Mouse (Mus musculus): ENCODE measurements around the gene Tfap2a.

- TF ChIP-seq CTCF (IDR thresholded peaks at IDR 0.05; ENCODE audit: borderline replicate concordance, insufficient read depth, low read length) (no peak), POLR2A (IDR thresholded peaks at IDR 0.05; ENCODE audit: low read depth, low read length) (no peak)
These were observed 29.9 kb downstream of the Tfap2a start for GRCm38 (mm10) chr13:40708271-40708670.

Data from embryonic fibroblast, embryonic 13.5 days (primary cell).